Comparison of ENCODE assay signal across 16 mouse cellular contexts in genomic region chr1:74058771-74059170, GRCm38 (mm10).
DNase-seq lines count a peak whose midpoint lies in the region; ATAC-seq and TF ChIP-seq lines count a peak whose summit lies in the region.
"Had no signal": no experiment of that assay in that cellular context is flagged by ENCODE, and none has a peak within 500 bp of the region (broad histone marks: within the 10 kb centered on the region; RNA-seq: fewer than 3 reads in every experiment).

No protein-coding gene starts in this region.

- TF ChIP-seq EP300 in liver, postnatal 0 days (IDR thresholded peaks at IDR 0.05; ENCODE audit: low read depth) = no peak

- intact Hi-C loops in gastrocnemius, adult 2 months (cut with DNase I) = no loop called here
- intact Hi-C loops in left cerebral cortex, postnatal 14 days (cut with DNase I) = no loop called here

- peak; percentile 49 for ATAC-seq in intestine, embryonic 16.5 days
- ATAC-seq in intestine, embryonic 15.5 days = no peak
- 0 out of 2 replicates have a peak, but pooled peaks have one; percentile 44 for ATAC-seq in liver, embryonic 13.5 days (ENCODE audit: low read depth)
- ATAC-seq in liver, embryonic 11.5 days (replicated peaks; ENCODE audit: low FRiP score) = no peak
- peak; percentile 50 for ATAC-seq in liver, postnatal 0 days
- ATAC-seq: activated CD4-positive, CD25-positive, alpha-beta regulatory T cell, adult 4 months; forebrain, embryonic 15.5 days had no signal

- H3K27ac ChIP-seq in gastrocnemius, adult 2 months = peak overlapping the region; percentile 20; the same call in 1 of the 2 replicates
- no peak overlapping the region for H3K27ac ChIP-seq in intestine, embryonic 16.5 days (ENCODE audit: low read length)
- H3K27ac ChIP-seq in intestine, embryonic 15.5 days = no peak overlapping the region
- H3K27ac ChIP-seq in liver, embryonic 13.5 days = no peak overlapping the region
- no peak overlapping the region for H3K27ac ChIP-seq in liver, embryonic 11.5 days (ENCODE audit: low read depth, low read length)
- H3K27ac ChIP-seq in liver, postnatal 0 days (ENCODE audit: low read depth) = no peak overlapping the region
- H3K27ac ChIP-seq: forebrain, embryonic 15.5 days; hindbrain, embryonic 15.5 days had no signal

- H3K4me1 ChIP-seq in intestine, embryonic 16.5 days (ENCODE audit: control insufficient read depth, insufficient read depth, low read length) = peaks cover 15% of the 10 kb centered on the region
- peaks cover 11% of the 10 kb centered on the region; the same call in 1 of the 2 replicates for H3K4me1 ChIP-seq in intestine, embryonic 15.5 days (replicated peaks)
- peaks cover 17% of the 10 kb centered on the region for H3K4me1 ChIP-seq in liver, embryonic 13.5 days (replicated peaks)
- peaks cover 5% of the 10 kb centered on the region for H3K4me1 ChIP-seq in liver, embryonic 11.5 days (replicated peaks; ENCODE audit: control insufficient read depth, insufficient read depth, low read length)
- peaks cover 21% of the 10 kb centered on the region for H3K4me1 ChIP-seq in liver, postnatal 0 days (ENCODE audit: insufficient read depth)
- H3K4me1 ChIP-seq: forebrain, embryonic 15.5 days; hindbrain, embryonic 15.5 days had no signal

- no peak overlapping the region for H3K4me3 ChIP-seq in gastrocnemius, adult 2 months
- no peak overlapping the region for H3K4me3 ChIP-seq in intestine, embryonic 16.5 days (ENCODE audit: low read length)
- no peak overlapping the region for H3K4me3 ChIP-seq in intestine, embryonic 15.5 days (replicated peaks)
- no peak overlapping the region for H3K4me3 ChIP-seq in liver, embryonic 13.5 days (replicated peaks)
- H3K4me3 ChIP-seq in liver, embryonic 11.5 days (ENCODE audit: low read depth, low read length) = no peak overlapping the region
- no peak overlapping the region for H3K4me3 ChIP-seq in liver, postnatal 0 days (ENCODE audit: low read depth, low read length)
- H3K4me3 ChIP-seq: embryonic facial prominence, embryonic 12.5 days; forebrain, embryonic 15.5 days; hindbrain, embryonic 15.5 days had no signal

- no peak overlapping the region for H3K9ac ChIP-seq in intestine, embryonic 16.5 days (ENCODE audit: low read depth, low read length)
- no peak overlapping the region for H3K9ac ChIP-seq in intestine, embryonic 15.5 days
- H3K9ac ChIP-seq in liver, embryonic 13.5 days = no peak overlapping the region
- no peak overlapping the region for H3K9ac ChIP-seq in liver, embryonic 11.5 days (ENCODE audit: low read depth, low read length)
- no peak overlapping the region for H3K9ac ChIP-seq in liver, postnatal 0 days (replicated peaks)
- H3K9ac ChIP-seq: embryonic facial prominence, embryonic 12.5 days; forebrain, embryonic 15.5 days; hindbrain, embryonic 15.5 days had no signal

- 58% methylated on average over 4 of the region's 4 CpGs for WGBS in intestine, embryonic 16.5 days
- WGBS in intestine, embryonic 15.5 days = 67% methylated on average over 4 of the region's 4 CpGs
- 37% methylated on average over 4 of the region's 4 CpGs for WGBS in liver, embryonic 13.5 days (ENCODE audit: insufficient replicate concordance)
- 51% methylated on average over 4 of the region's 4 CpGs for WGBS in liver, embryonic 11.5 days
- WGBS in liver, postnatal 0 days (ENCODE audit: insufficient replicate concordance) = 42% methylated on average over 4 of the region's 4 CpGs

- no peak for TF ChIP-seq CTCF in gastrocnemius, adult 2 months (IDR thresholded peaks at IDR 0.05)
- no peak for TF ChIP-seq CTCF in liver, postnatal 0 days (IDR thresholded peaks at IDR 0.05; ENCODE audit: low read depth)

- H3K36me3 ChIP-seq in intestine, embryonic 16.5 days (ENCODE audit: control insufficient read depth, insufficient read depth, low read length) = no peaks in the 10 kb centered on the region
- no peaks in the 10 kb centered on the region for H3K36me3 ChIP-seq in intestine, embryonic 15.5 days
- no peaks in the 10 kb centered on the region for H3K36me3 ChIP-seq in liver, embryonic 13.5 days
- no peaks in the 10 kb centered on the region for H3K36me3 ChIP-seq in liver, embryonic 11.5 days (ENCODE audit: control insufficient read depth, insufficient read depth, low read length)
- no peaks in the 10 kb centered on the region for H3K36me3 ChIP-seq in liver, postnatal 0 days (replicated peaks; ENCODE audit: insufficient read depth, low read length)
- H3K36me3 ChIP-seq: forebrain, embryonic 15.5 days; hindbrain, embryonic 15.5 days had no signal

- no peaks in the 10 kb centered on the region for H3K27me3 ChIP-seq in intestine, embryonic 16.5 days (replicated peaks; ENCODE audit: control insufficient read depth, insufficient read depth, low read length)
- no peaks in the 10 kb centered on the region for H3K27me3 ChIP-seq in intestine, embryonic 15.5 days (replicated peaks)
- no peaks in the 10 kb centered on the region for H3K27me3 ChIP-seq in liver, embryonic 13.5 days
- H3K27me3 ChIP-seq in liver, embryonic 11.5 days (replicated peaks; ENCODE audit: control insufficient read depth, insufficient read depth, low read length) = no peaks in the 10 kb centered on the region
- H3K27me3 ChIP-seq in liver, postnatal 0 days (ENCODE audit: insufficient read depth, low read length) = no peaks in the 10 kb centered on the region
- H3K27me3 ChIP-seq: embryonic facial prominence, embryonic 12.5 days; forebrain, embryonic 15.5 days; hindbrain, embryonic 15.5 days had no signal

- H3K4me2 ChIP-seq in intestine, embryonic 16.5 days (ENCODE audit: low read depth, low read length) = no peak overlapping the region
- H3K4me2 ChIP-seq in intestine, embryonic 15.5 days (replicated peaks) = no peak overlapping the region
- H3K4me2 ChIP-seq in liver, embryonic 13.5 days = no peak overlapping the region
- H3K4me2 ChIP-seq in liver, embryonic 11.5 days = no peak overlapping the region
- H3K4me2 ChIP-seq in liver, postnatal 0 days (ENCODE audit: low read depth, low read length) = no peak overlapping the region
- H3K4me2 ChIP-seq: embryonic facial prominence, embryonic 12.5 days; forebrain, embryonic 15.5 days; hindbrain, embryonic 15.5 days had no signal

- DNase-seq in gastrocnemius, adult 2 months = no peak
- DNase-seq in gastrocnemius, postnatal 10 days = no peak
- no peak for DNase-seq in liver, embryonic 13.5 days
- DNase-seq in liver, embryonic 11.5 days (ENCODE audit: low spot score) = no peak
- no peak for DNase-seq in liver, postnatal 0 days
- no peak for DNase-seq in left cerebral cortex, postnatal 14 days (ENCODE audit: low spot score in 2 of 2)
- DNase-seq: cerebellum, adult 11-12 months; cerebellum, adult 9-10 months; cerebellum, postnatal 25 days; gastrocnemius, postnatal 14 days had no signal

- H3K9me3 ChIP-seq in intestine, embryonic 16.5 days (ENCODE audit: control insufficient read depth, low read length) = no peaks in the 10 kb centered on the region
- no peaks in the 10 kb centered on the region for H3K9me3 ChIP-seq in intestine, embryonic 15.5 days
- H3K9me3 ChIP-seq in liver, embryonic 13.5 days (replicated peaks) = no peaks in the 10 kb centered on the region
- H3K9me3 ChIP-seq in liver, embryonic 11.5 days (ENCODE audit: control insufficient read depth, low read length) = no peaks in the 10 kb centered on the region
- no peaks in the 10 kb centered on the region for H3K9me3 ChIP-seq in liver, postnatal 0 days (ENCODE audit: low read length)
- H3K9me3 ChIP-seq: embryonic facial prominence, embryonic 12.5 days; forebrain, embryonic 15.5 days; hindbrain, embryonic 15.5 days had no signal

Comparison
In these comparisons a context has a peak if more than half of its experiments do, and no peak if none do; other contexts are left out.
1. ATAC-seq: peak in intestine, embryonic 16.5 days (single experiment), liver, embryonic 13.5 days (single experiment) and liver, postnatal 0 days (single experiment); none in intestine, embryonic 15.5 days (single experiment) and liver, embryonic 11.5 days (single experiment).